8 mouse cellular contexts compared by ENCODE assay signal in genomic region chr9:42461390-42462108, GRCm38 (mm10). TPM values are rescaled to one million over a fixed set of nuclear protein-coding genes. Genes with fewer than 3 reads are reported as not detected.
DNase-seq lines count a peak whose midpoint lies in the region; ATAC-seq and TF ChIP-seq lines count a peak whose summit lies in the region.

No protein-coding gene starts in this region.

- H3K36me3 ChIP-seq in lung, embryonic 15.5 days, result no peaks in the 10 kb centered on the region
- H3K36me3 ChIP-seq in heart, postnatal 0 days (replicated peaks; ENCODE audit: control insufficient read depth, insufficient read depth, low read length), result no peaks in the 10 kb centered on the region
- no peaks in the 10 kb centered on the region for H3K36me3 ChIP-seq in hindbrain, postnatal 0 days (ENCODE audit: insufficient read depth, low read length)

- 19% methylated on average over 11 of the region's 11 CpGs for WGBS in lung, embryonic 15.5 days
- WGBS in heart, postnatal 0 days, result 11% methylated on average over 11 of the region's 11 CpGs
- 81% methylated on average over 11 of the region's 11 CpGs for WGBS in hindbrain, postnatal 0 days

- no peak overlapping the region for H3K9ac ChIP-seq in lung, embryonic 15.5 days
- no peak overlapping the region for H3K9ac ChIP-seq in heart, postnatal 0 days (replicated peaks; ENCODE audit: low read depth, low read length)
- H3K9ac ChIP-seq in hindbrain, postnatal 0 days (replicated peaks; ENCODE audit: low read length), result no peak overlapping the region

- H3K4me2 ChIP-seq in lung, embryonic 15.5 days, result peak overlapping the region; percentile 14; the same call in 1 of the 2 replicates
- peak overlapping the region; percentile 14; the same call in 1 of the 2 replicates for H3K4me2 ChIP-seq in heart, postnatal 0 days (ENCODE audit: low read depth, low read length)
- no peak overlapping the region for H3K4me2 ChIP-seq in hindbrain, postnatal 0 days (ENCODE audit: low read depth, low read length)

- H3K4me3 ChIP-seq in lung, embryonic 15.5 days, result no peak overlapping the region
- H3K4me3 ChIP-seq in heart, postnatal 0 days (ENCODE audit: low read depth, low read length), result no peak overlapping the region
- H3K4me3 ChIP-seq in hindbrain, postnatal 0 days (ENCODE audit: low read length), result no peak overlapping the region

- H3K27ac ChIP-seq in lung, embryonic 15.5 days, result no peak overlapping the region
- no peak overlapping the region for H3K27ac ChIP-seq in heart, postnatal 0 days (ENCODE audit: low read depth)
- no peak overlapping the region for H3K27ac ChIP-seq in hindbrain, postnatal 0 days

- H3K27me3 ChIP-seq in lung, embryonic 15.5 days, result no peaks in the 10 kb centered on the region
- peaks cover 19% of the 10 kb centered on the region; the same call in 1 of the 2 replicates for H3K27me3 ChIP-seq in heart, postnatal 0 days (ENCODE audit: control insufficient read depth, insufficient read depth, low read length)
- H3K27me3 ChIP-seq in hindbrain, postnatal 0 days (ENCODE audit: insufficient read depth, low read length), result no peaks in the 10 kb centered on the region

- peaks cover 64% of the 10 kb centered on the region for H3K4me1 ChIP-seq in lung, embryonic 15.5 days
- H3K4me1 ChIP-seq in heart, postnatal 0 days (ENCODE audit: control insufficient read depth, insufficient read depth), result peaks cover 13% of the 10 kb centered on the region; the same call in 1 of the 2 replicates
- H3K4me1 ChIP-seq in hindbrain, postnatal 0 days (ENCODE audit: insufficient read depth, low read length), result no peaks in the 10 kb centered on the region; the same call in 1 of the 2 replicates

- H3K9me3 ChIP-seq in lung, embryonic 15.5 days, result no peaks in the 10 kb centered on the region
- H3K9me3 ChIP-seq in heart, postnatal 0 days (replicated peaks; ENCODE audit: control insufficient read depth, low read length), result no peaks in the 10 kb centered on the region
- H3K9me3 ChIP-seq in hindbrain, postnatal 0 days (ENCODE audit: low read length), result no peaks in the 10 kb centered on the region

- no peak for TF ChIP-seq EP300 in heart, postnatal 0 days (IDR thresholded peaks at IDR 0.05; ENCODE audit: low read depth)

- DNase-seq in lung, postnatal 36 days, result no peak
- peak; percentile 3 for DNase-seq in adipocyte (ENCODE audit: low spot score)
- DNase-seq in heart, postnatal 0 days (ENCODE audit: low spot score), result peak; percentile 52
- peak; percentile 54 to 64 for DNase-seq in spleen, postnatal 10 days (ENCODE audit: low spot score in 2 of 2)
- no peak for DNase-seq in cerebellum, adult 9-11 months
- DNase-seq in urinary bladder, adult 18-20 months (ENCODE audit: low spot score in 2 of 2), result no peak
- DNase-seq in hindbrain, postnatal 0 days (ENCODE audit: low spot score), result no peak

- no peak for TF ChIP-seq CTCF in heart, postnatal 0 days (IDR thresholded peaks at IDR 0.05; ENCODE audit: low read depth)
- no peak for TF ChIP-seq CTCF in hindbrain, postnatal 0 days (IDR thresholded peaks at IDR 0.05; ENCODE audit: low read depth)

- ATAC-seq in lung, embryonic 15.5 days (ENCODE audit: borderline replicate concordance, extremely low read depth, low FRiP score, low TSS enrichment), result 0 out of 2 replicates have a peak, but pooled peaks have one; percentile 20
- peak; percentile 72 for ATAC-seq in heart, postnatal 0 days (ENCODE audit: insufficient read depth, low read depth)
- ATAC-seq in hindbrain, postnatal 0 days, result no peak

RNA-seq across cellular contexts. Expression of gene Tbcel, which starts 46.1 kb away (rescaled TPM):
- 3.9 and 4.5 TPM in 2 replicates for polyA plus RNA-seq in lung, embryonic 15.5 days (2015; fragmentation: Nextera tagmentation; extraction: Ambion mirVana)
- 7.6 and 17.9 TPM in 2 replicates for total RNA-seq in heart, postnatal 0 days (2014; rRNA removed; ENCODE audit: low replicate concordance)
- polyA plus RNA-seq in heart, postnatal 0 days (2015; fragmentation: Nextera tagmentation; extraction: Ambion mirVana), result 2.6 TPM in 2 replicates
- 19.7 and 22.6 TPM in 2 replicates for total RNA-seq in hindbrain, postnatal 0 days (2014; rRNA removed)
- 3.8 and 4.1 TPM in 2 replicates for polyA plus RNA-seq in hindbrain, postnatal 0 days (2015; fragmentation: Nextera tagmentation; extraction: Ambion mirVana)

Comparison
In these comparisons a context has a peak if more than half of its experiments do, and no peak if none do; other contexts are left out.
1. DNase-seq: peak in adipocyte (single experiment), heart, postnatal 0 days (single experiment) and spleen, postnatal 10 days (2 of 2); none in lung, postnatal 36 days (single experiment), cerebellum, adult 9-11 months (single experiment), urinary bladder, adult 18-20 months (0 of 2) and hindbrain, postnatal 0 days (single experiment).